ENCODE assay signal across 8 mouse cellular contexts in the genomic region with DNA sequence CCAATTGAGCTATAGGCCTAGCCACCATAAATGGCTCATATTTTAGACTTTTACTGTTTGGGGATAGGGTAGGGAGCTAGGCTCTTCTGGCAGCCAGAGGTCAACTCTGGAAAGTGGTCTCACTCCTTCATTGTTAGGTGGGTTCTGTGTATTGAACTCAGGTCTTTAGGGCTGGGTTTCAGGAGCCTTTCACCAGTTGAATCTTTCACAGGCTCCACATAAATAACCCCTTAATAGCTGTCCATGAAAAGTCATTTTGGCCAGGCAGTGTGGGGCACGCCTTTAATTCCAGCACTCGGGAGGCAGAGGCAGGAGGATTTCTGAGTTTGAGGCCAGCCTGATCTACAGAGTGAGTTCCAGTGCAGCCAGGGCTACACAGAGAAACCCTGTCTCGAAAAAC. TPM values are rescaled to one million over a fixed set of nuclear protein-coding genes. Genes with fewer than 3 reads are reported as not detected.
DNase-seq lines count a peak whose midpoint lies in the region; ATAC-seq and TF ChIP-seq lines count a peak whose summit lies in the region.

No protein-coding gene starts in this region.

- no peaks in the 10 kb centered on the region for H3K9me3 ChIP-seq in heart, embryonic 13.5 days
- no peaks in the 10 kb centered on the region for H3K9me3 ChIP-seq in hindbrain, embryonic 14.5 days (ENCODE audit: control insufficient read depth, low read length)
- H3K9me3 ChIP-seq in midbrain, embryonic 12.5 days: no peaks in the 10 kb centered on the region

- TF ChIP-seq POLR2A in bone marrow macrophage, adult 2 months (IDR thresholded peaks at IDR 0.05; ENCODE audit: borderline replicate concordance, low read depth, low read length): no peak

- ATAC-seq in heart, embryonic 13.5 days (ENCODE audit: extremely low read depth, insufficient number of reproducible peaks, low FRiP score, low TSS enrichment): no peak
- ATAC-seq in hindbrain, embryonic 14.5 days (ENCODE audit: low FRiP score): no peak
- ATAC-seq in midbrain, embryonic 12.5 days (ENCODE audit: low FRiP score, low read depth): no peak

- WGBS in heart, embryonic 13.5 days: 76% methylated on average over 3 of the region's 3 CpGs
- 89% methylated on average over 3 of the region's 3 CpGs for WGBS in hindbrain, embryonic 14.5 days
- WGBS in midbrain, embryonic 12.5 days: 87% methylated on average over 3 of the region's 3 CpGs

- peaks cover 42% of the 10 kb centered on the region for H3K4me1 ChIP-seq in heart, embryonic 13.5 days
- H3K4me1 ChIP-seq in bone marrow macrophage, adult 2 months (ENCODE audit: control insufficient read depth, insufficient read depth, low read length): peaks cover 47% of the 10 kb centered on the region
- peaks cover 34% of the 10 kb centered on the region for H3K4me1 ChIP-seq in hindbrain, embryonic 14.5 days (replicated peaks; ENCODE audit: control insufficient read depth, insufficient read depth, low read length)
- peaks cover 31% of the 10 kb centered on the region for H3K4me1 ChIP-seq in midbrain, embryonic 12.5 days

- peak overlapping the region; percentile 98 for H3K9ac ChIP-seq in heart, embryonic 13.5 days
- H3K9ac ChIP-seq in hindbrain, embryonic 14.5 days: peak overlapping the region; percentile 97; the same call in 1 of the 2 replicates
- H3K9ac ChIP-seq in midbrain, embryonic 12.5 days (replicated peaks): peak overlapping the region; percentile 99; the same call in 1 of the 2 replicates

- TF ChIP-seq CTCF in bone marrow macrophage, adult 2 months (IDR thresholded peaks at IDR 0.05; ENCODE audit: low read depth, low read length): no peak

- peak overlapping the region; percentile 89 for H3K4me2 ChIP-seq in heart, embryonic 13.5 days
- peak overlapping the region; percentile 98 for H3K4me2 ChIP-seq in hindbrain, embryonic 14.5 days (replicated peaks)
- H3K4me2 ChIP-seq in midbrain, embryonic 12.5 days (replicated peaks): peak overlapping the region; percentile 63

- H3K4me3 ChIP-seq in heart, embryonic 13.5 days: peak overlapping the region; percentile 80
- peak overlapping the region; percentile 97 for H3K4me3 ChIP-seq in bone marrow macrophage, adult 2 months (ENCODE audit: insufficient read depth, low read length)
- peak overlapping the region; percentile 86 for H3K4me3 ChIP-seq in hindbrain, embryonic 14.5 days (replicated peaks; ENCODE audit: low read length)
- peak overlapping the region; percentile 99 for H3K4me3 ChIP-seq in midbrain, embryonic 12.5 days

- peaks cover 27% of the 10 kb centered on the region for H3K36me3 ChIP-seq in heart, embryonic 13.5 days
- peaks cover 26% of the 10 kb centered on the region for H3K36me3 ChIP-seq in hindbrain, embryonic 14.5 days (replicated peaks; ENCODE audit: control insufficient read depth, insufficient read depth)
- H3K36me3 ChIP-seq in midbrain, embryonic 12.5 days: peaks cover 20% of the 10 kb centered on the region

- intact Hi-C loops in heart, postnatal 25 days (cut with DNase I): no loop called here

- H3K27ac ChIP-seq in heart, embryonic 13.5 days (replicated peaks): peak overlapping the region; percentile 97
- H3K27ac ChIP-seq in bone marrow macrophage, adult 2 months (ENCODE audit: insufficient read depth, low read depth, low read length): peak overlapping the region; percentile 99
- peak overlapping the region; percentile 95 for H3K27ac ChIP-seq in hindbrain, embryonic 14.5 days
- no peak overlapping the region for H3K27ac ChIP-seq in midbrain, embryonic 12.5 days (replicated peaks)

- no peaks in the 10 kb centered on the region for H3K27me3 ChIP-seq in heart, embryonic 13.5 days (replicated peaks)
- H3K27me3 ChIP-seq in hindbrain, embryonic 14.5 days (ENCODE audit: control insufficient read depth, insufficient read depth, low read length): no peaks in the 10 kb centered on the region
- no peaks in the 10 kb centered on the region for H3K27me3 ChIP-seq in midbrain, embryonic 12.5 days

- no peak for DNase-seq in heart, postnatal 25 days (ENCODE audit: low spot score)
- no peak for DNase-seq in hindbrain, embryonic 14.5 days (ENCODE audit: low spot score)
- no peak for DNase-seq in thymus, postnatal 4 days
- DNase-seq in adrenal gland, postnatal 10 days: no peak
- DNase-seq in kidney, adult 18-20 months: no peak

RNA-seq across cellular contexts. Expression of a gene that starts 0.9 kb away (rescaled TPM):
- polyA plus RNA-seq in heart, embryonic 13.5 days (2015; fragmentation: Nextera tagmentation; extraction: Ambion mirVana): 36.0 and 36.2 TPM in 2 replicates
- 100 to 1,000 TPM; 128 to 152 TPM for total RNA-seq in heart, postnatal 25 days (2021)
- 565 and 578 TPM in 2 replicates for polyA plus RNA-seq in bone marrow macrophage, adult 2 months (2012; ENCODE audit: insufficient read depth, insufficient read length, missing spikeins)
- polyA plus RNA-seq in hindbrain, embryonic 14.5 days (2014; fragmentation: Nextera tagmentation; extraction: Ambion mirVana): 60.3 and 72.3 TPM in 2 replicates
- polyA plus RNA-seq in midbrain, embryonic 12.5 days (2016; fragmentation: Nextera tagmentation; extraction: Ambion mirVana): 74.3 and 88.9 TPM in 2 replicates
- 100 to 1,000 TPM; 116 to 144 TPM for total RNA-seq in adrenal gland, postnatal 10 days (2021)

RNA-seq across cellular contexts. Expression of a gene that starts 30.0 kb away (rescaled TPM):
- polyA plus RNA-seq in heart, embryonic 13.5 days (2015; fragmentation: Nextera tagmentation; extraction: Ambion mirVana): 4.8 and 7.3 TPM in 2 replicates
- 10 to 100 TPM; 52.6 to 64.6 TPM for total RNA-seq in heart, postnatal 25 days (2021)
- polyA plus RNA-seq in bone marrow macrophage, adult 2 months (2012; ENCODE audit: insufficient read depth, insufficient read length, missing spikeins): 2.4 and 2.6 TPM in 2 replicates
- 0.35 and 1.3 TPM in 2 replicates for polyA plus RNA-seq in hindbrain, embryonic 14.5 days (2014; fragmentation: Nextera tagmentation; extraction: Ambion mirVana)
- polyA plus RNA-seq in midbrain, embryonic 12.5 days (2016; fragmentation: Nextera tagmentation; extraction: Ambion mirVana): 1.3 and 1.5 TPM in 2 replicates
- 10 to 100 TPM; 13.3 to 13.4 TPM for total RNA-seq in adrenal gland, postnatal 10 days (2021)

RNA-seq across cellular contexts. Expression of a gene that starts 32.9 kb away (rescaled TPM):
- 46.5 and 53.1 TPM in 2 replicates for polyA plus RNA-seq in heart, embryonic 13.5 days (2015; fragmentation: Nextera tagmentation; extraction: Ambion mirVana)
- 10 to 100 TPM; 67.4 to 72.2 TPM for total RNA-seq in heart, postnatal 25 days (2021)
- polyA plus RNA-seq in bone marrow macrophage, adult 2 months (2012; ENCODE audit: insufficient read depth, insufficient read length, missing spikeins): 99.2 and 115 TPM in 2 replicates
- 95.1 and 102 TPM in 2 replicates for polyA plus RNA-seq in hindbrain, embryonic 14.5 days (2014; fragmentation: Nextera tagmentation; extraction: Ambion mirVana)
- polyA plus RNA-seq in midbrain, embryonic 12.5 days (2016; fragmentation: Nextera tagmentation; extraction: Ambion mirVana): 100 and 106 TPM in 2 replicates
- total RNA-seq in adrenal gland, postnatal 10 days (2021): 10 to 100 TPM; 67.8 to 68.1 TPM
